Mouse (Mus musculus) lung, adult 2 months (tissue): ENCODE measurements around the gene Ap5s1.

Experiments
- CTCF ChIP-seq: fragments of 200-500 bp; IDR thresholded peaks from 2 replicates; pipeline ENCODE4 v1.5.1; 2011; ENCODE audit warnings: mild to moderate bottlenecking, low read length, control low read depth; ENCODE audit not compliant: insufficient read depth
- POLR2A ChIP-seq: fragments of 200-500 bp; IDR thresholded peaks from 2 replicates; pipeline ENCODE4 v1.6.1; 2011; ENCODE audit warnings: low read depth, mild to moderate bottlenecking, control low read depth, low read length, borderline replicate concordance; ENCODE audit errors: extremely low read depth

GRCm38 (mm10) chr2:131188311-131188710, 18.6 kb upstream of the Ap5s1 start:
- TF ChIP-seq POLR2A (no peak), CTCF (no peak)
